ENCODE assay signal across 8 mouse cellular contexts in genomic region chr1:179231777-179232661, GRCm38 (mm10).
DNase-seq lines count a peak whose midpoint lies in the region; ATAC-seq and TF ChIP-seq lines count a peak whose summit lies in the region.

No protein-coding gene starts in this region.

- H3K9me3 ChIP-seq in embryonic facial prominence, embryonic 11.5 days (replicated peaks; ENCODE audit: control insufficient read depth, low read length), result no peaks in the 10 kb centered on the region
- H3K9me3 ChIP-seq in limb, embryonic 11.5 days (ENCODE audit: control insufficient read depth, low read length), result no peaks in the 10 kb centered on the region

- H3K9ac ChIP-seq in embryonic facial prominence, embryonic 11.5 days (replicated peaks; ENCODE audit: low read length), result no peak overlapping the region; the same call in 1 of the 2 replicates
- H3K9ac ChIP-seq in heart, adult 2 months (ENCODE audit: low read depth, low read length), result no peak overlapping the region
- H3K9ac ChIP-seq in limb, embryonic 11.5 days (ENCODE audit: low read length), result 0 out of 2 replicates have a peak overlapping the region, but pooled peaks have one; percentile 19

- H3K27ac ChIP-seq in embryonic facial prominence, embryonic 11.5 days (replicated peaks; ENCODE audit: low read depth, low read length), result no peak overlapping the region
- H3K27ac ChIP-seq in heart, adult 2 months, result no peak overlapping the region
- no peak overlapping the region for H3K27ac ChIP-seq in kidney, adult 2 months (ENCODE audit: insufficient read depth, low read depth, low read length)
- peak overlapping the region; percentile 33; the same call in 1 of the 2 replicates for H3K27ac ChIP-seq in limb, embryonic 11.5 days (replicated peaks; ENCODE audit: low read depth, low read length)

- intact Hi-C loops in heart, adult 2 months (cut with DNase I), result loop anchor here (1.0 to 5.0 kb wide), 3 partner anchors 90 to 705 kb away; no protein-coding TSS in a partner anchor

- no peaks in the 10 kb centered on the region for H3K36me3 ChIP-seq in C2C12 (ENCODE audit: control insufficient read depth, insufficient read depth)
- H3K36me3 ChIP-seq in embryonic facial prominence, embryonic 11.5 days (replicated peaks; ENCODE audit: control insufficient read depth, insufficient read depth, low read depth, low read length), result no peaks in the 10 kb centered on the region
- no peaks in the 10 kb centered on the region for H3K36me3 ChIP-seq in heart, adult 2 months (ENCODE audit: control insufficient read depth, insufficient read depth, low read length)
- no peaks in the 10 kb centered on the region for H3K36me3 ChIP-seq in kidney, adult 2 months (ENCODE audit: control insufficient read depth, insufficient read depth, low read length)
- no peaks in the 10 kb centered on the region for H3K36me3 ChIP-seq in limb, embryonic 11.5 days (ENCODE audit: control insufficient read depth, insufficient read depth, low read length)

- no peak overlapping the region for H3ac ChIP-seq in C2C12 (ENCODE audit: control insufficient read depth, insufficient read length, low read depth)

- DNase-seq in adrenal gland, postnatal 25 days, result peak; percentile 62
- DNase-seq in embryonic facial prominence, embryonic 11.5 days (ENCODE audit: low spot score), result peak; percentile 87
- peak; percentile 47 to 60 for DNase-seq in heart, adult 2 months
- DNase-seq in kidney, adult 2 months, result peak; percentile 74
- peak; percentile 91 for DNase-seq in limb, embryonic 11.5 days (ENCODE audit: low spot score)
- peak; percentile 45 to 80 for DNase-seq in spleen, postnatal 4 days (ENCODE audit: low spot score in 2 of 2)

- H3K79me3 ChIP-seq in C2C12 (ENCODE audit: low read depth), result no peaks in the 10 kb centered on the region

- TF ChIP-seq POLR2A in heart, adult 2 months (IDR thresholded peaks at IDR 0.05; ENCODE audit: insufficient read depth, low read depth, low read length), result no peak
- TF ChIP-seq POLR2A in kidney, adult 2 months (IDR thresholded peaks at IDR 0.05; ENCODE audit: low read depth, low read length), result no peak

- H3K4me1 ChIP-seq in embryonic facial prominence, embryonic 11.5 days (ENCODE audit: control insufficient read depth, insufficient read depth, low read length), result no peaks in the 10 kb centered on the region; the same call in 1 of the 2 replicates
- no peaks in the 10 kb centered on the region for H3K4me1 ChIP-seq in heart, adult 2 months (ENCODE audit: control insufficient read depth, insufficient read depth, low read length)
- H3K4me1 ChIP-seq in kidney, adult 2 months (ENCODE audit: control insufficient read depth, insufficient read depth, low read length), result peaks cover 3% of the 10 kb centered on the region; the same call in 1 of the 2 replicates
- H3K4me1 ChIP-seq in limb, embryonic 11.5 days (ENCODE audit: control insufficient read depth, insufficient read depth, low read length), result peaks cover 16% of the 10 kb centered on the region

- 37% methylated on average over 13 of the region's 13 CpGs for WGBS in embryonic facial prominence, embryonic 11.5 days
- WGBS in heart, adult 2 months, result 49% methylated on average over 13 of the region's 13 CpGs
- WGBS in kidney, adult 2 months, result 38% methylated on average over 13 of the region's 13 CpGs
- WGBS in limb, embryonic 11.5 days, result 35% methylated on average over 13 of the region's 13 CpGs

- ATAC-seq in embryonic facial prominence, embryonic 11.5 days (replicated peaks; ENCODE audit: insufficient number of reproducible peaks, low FRiP score, low TSS enrichment, low read depth), result 0 out of 2 replicates have a peak, but pooled peaks have one; percentile 41
- 0 out of 2 replicates have a peak, but pooled peaks have one; percentile 36 for ATAC-seq in limb, embryonic 11.5 days (ENCODE audit: insufficient number of reproducible peaks, low FRiP score, low TSS enrichment, low read depth)
- peak; percentile 76; the same call in 1 of the 2 replicates for ATAC-seq in monocyte, adult 5-6 weeks (replicated peaks; ENCODE audit: insufficient number of reproducible peaks, low FRiP score, low TSS enrichment, poor library complexity, severe bottlenecking)

- TF ChIP-seq CTCF in C2C12 (IDR thresholded peaks at IDR 0.05; ENCODE audit: control insufficient read depth, insufficient read depth, insufficient read length), result peak; percentile 5
- TF ChIP-seq CTCF in heart, adult 2 months (IDR thresholded peaks at IDR 0.05), result peak; percentile 89
- TF ChIP-seq CTCF in kidney, adult 2 months (conservative IDR thresholded peaks at IDR 0.05; ENCODE audit: insufficient read depth, insufficient read length, low read depth, low read length), result peak; percentile 76

- H3K27me3 ChIP-seq in C2C12 (ENCODE audit: control insufficient read depth, insufficient read depth, insufficient read length), result no peaks in the 10 kb centered on the region
- no peaks in the 10 kb centered on the region for H3K27me3 ChIP-seq in embryonic facial prominence, embryonic 11.5 days (ENCODE audit: control insufficient read depth, insufficient read depth, low read length)
- no peaks in the 10 kb centered on the region for H3K27me3 ChIP-seq in heart, adult 2 months (ENCODE audit: control insufficient read depth, insufficient read depth, low read length)
- H3K27me3 ChIP-seq in kidney, adult 2 months (replicated peaks; ENCODE audit: control insufficient read depth, insufficient read depth, low read length), result no peaks in the 10 kb centered on the region
- H3K27me3 ChIP-seq in limb, embryonic 11.5 days (ENCODE audit: control insufficient read depth, insufficient read depth, low read length), result no peaks in the 10 kb centered on the region

- H3K79me2 ChIP-seq in C2C12 (ENCODE audit: control insufficient read depth, insufficient read depth), result no peaks in the 10 kb centered on the region
- H3K79me2 ChIP-seq in heart, adult 2 months (replicated peaks; ENCODE audit: control insufficient read depth, insufficient read depth, low read length), result no peaks in the 10 kb centered on the region

- no peak overlapping the region for H3K4me2 ChIP-seq in embryonic facial prominence, embryonic 11.5 days (ENCODE audit: low read depth, low read length)
- H3K4me2 ChIP-seq in limb, embryonic 11.5 days (ENCODE audit: low read depth, severe bottlenecking), result no peak overlapping the region

- TF ChIP-seq EP300 in heart, adult 2 months (IDR thresholded peaks at IDR 0.05; ENCODE audit: insufficient read depth, low read depth, low read length), result no peak

- no peak overlapping the region for H3K4me3 ChIP-seq in C2C12 (ENCODE audit: insufficient read depth, poor library complexity, severe bottlenecking)
- no peak overlapping the region for H3K4me3 ChIP-seq in embryonic facial prominence, embryonic 11.5 days (ENCODE audit: low read depth, low read length)
- no peak overlapping the region for H3K4me3 ChIP-seq in heart, adult 2 months
- H3K4me3 ChIP-seq in kidney, adult 2 months (ENCODE audit: insufficient read depth, low read depth, low read length), result no peak overlapping the region
- no peak overlapping the region for H3K4me3 ChIP-seq in limb, embryonic 11.5 days (ENCODE audit: low read depth, low read length)

TF ChIP-seq in C2C12, 6 proteins besides CTCF, POLR2A, EP300 and RAD21:
- TF ChIP-seq MYOG (IDR thresholded peaks at IDR 0.05; ENCODE audit: control insufficient read depth, extremely low read depth, insufficient read length) (no peak), CEBPB (IDR thresholded peaks at IDR 0.05; ENCODE audit: low read depth) (no peak), FOSL1 (IDR thresholded peaks at IDR 0.05; ENCODE audit: insufficient read depth, low read length, poor library complexity, severe bottlenecking) (no peak), USF1 (IDR thresholded peaks at IDR 0.05; ENCODE audit: low read depth) (no peak)
TF ChIP-seq in C2C12: peak in this region for 0.

Comparison
In these comparisons a context has a peak if more than half of its experiments do, and no peak if none do; other contexts are left out.
1. CTCF ChIP-seq: peak in every context shown above with its lines; median percentile 89 in heart, adult 2 months; 76 in kidney, adult 2 months; 5 in C2C12.